Mouse (Mus musculus) myocyte (in vitro differentiated cells): Measurements from ENCODE around the gene Caskin2.

Experiments
- MAX ChIP-seq: IDR thresholded peaks from one replicate; pipeline ENCODE4 v1.6.1; 2011; ENCODE audit warnings: low read depth, mild to moderate bottlenecking, control low read depth
- MYOD1 ChIP-seq, 3 experiments: IDR thresholded peaks; one replicate each; pipeline ENCODE4 v1.6.1; 2011; ENCODE audit warnings: control low read depth in 2 of 3, low read depth in 2 of 3, mild to moderate bottlenecking in 2 of 3, moderate library complexity in 1 of 3; ENCODE audit not compliant: insufficient read length in 2 of 3, control insufficient read depth in 1 of 3
- POLR2A ChIP-seq: IDR thresholded peaks from one replicate; pipeline ENCODE4 v1.6.1; 2011; ENCODE audit warnings: low read depth, mild to moderate bottlenecking, control low read depth, moderate library complexity; ENCODE audit not compliant: insufficient read length
- REST ChIP-seq: IDR thresholded peaks from one replicate; pipeline ENCODE4 v1.6.1; 2011; ENCODE audit warnings: mild to moderate bottlenecking, control low read depth, moderate library complexity; ENCODE audit not compliant: insufficient read depth, insufficient read length
- USF1 ChIP-seq: IDR thresholded peaks from one replicate; pipeline ENCODE4 v1.6.1; 2011; ENCODE audit warnings: low read depth, mild to moderate bottlenecking, control low read depth, moderate library complexity

- TF ChIP-seq POLR2A: no peak
- TF ChIP-seq MAX: no peak
- no peak for TF ChIP-seq USF1
- no peak for TF ChIP-seq REST
- no peak for TF ChIP-seq MYOD1 (IDR thresholded peaks at IDR 0.05; ENCODE audit: control insufficient read depth in 1 of 3, insufficient read length in 2 of 3, low read depth in 2 of 3)
Measured at GRCm38 (mm10) chr11:115806154-115806553, 7.3 kb downstream of the Caskin2 start.
